Mouse (Mus musculus): Measurements from ENCODE around the gene Ccdc34.

GRCm38 (mm10) chr2:109970744-109971410, 46.7 kb upstream of the Ccdc34 start:
- TF ChIP-seq MYOG (IDR thresholded peaks at IDR 0.05; ENCODE audit: control insufficient read depth in 1 of 3, insufficient read depth in 1 of 3, insufficient read length in 2 of 3, low read depth in 2 of 3) (no peak), TCF12 (IDR thresholded peaks at IDR 0.05; ENCODE audit: insufficient read depth, poor library complexity, severe bottlenecking) (no peak), POLR2AphosphoS2 (IDR thresholded peaks at IDR 0.05; ENCODE audit: insufficient read length, low read depth) (no peak), POLR2A (IDR thresholded peaks at IDR 0.05; ENCODE audit: insufficient read length, low read depth) (no peak), MAX (IDR thresholded peaks at IDR 0.05; ENCODE audit: low read depth) (no peak), CEBPB (IDR thresholded peaks at IDR 0.05; ENCODE audit: insufficient read depth, poor library complexity, severe bottlenecking) (no peak), E2F4 (IDR thresholded peaks at IDR 0.05; ENCODE audit: insufficient read depth) (no peak), TCF3 (IDR thresholded peaks at IDR 0.05; ENCODE audit: insufficient read length, low read depth) (no peak), MYOD1 (IDR thresholded peaks at IDR 0.05; ENCODE audit: control insufficient read depth in 1 of 3, insufficient read length in 2 of 3, low read depth in 2 of 3) (no peak), USF1 (IDR thresholded peaks at IDR 0.05; ENCODE audit: low read depth) (no peak), REST (IDR thresholded peaks at IDR 0.05; ENCODE audit: insufficient read depth, insufficient read length) (no peak)

Data from myocyte (in vitro differentiated cells).